Mouse (Mus musculus) liver, embryonic 14.5 days (tissue): ENCODE data around the gene Ubxn10. TPM values are rescaled to one million over a fixed set of nuclear protein-coding genes. Genes with fewer than 3 reads are reported as not detected.

ENCODE experiments used
- ATAC-seq: fragments of 200-750 bp; cut with Nextera tagmentation; 2 replicates; pipeline ENCODE4 v1.8.0; 2017; ENCODE audit warnings: moderate number of reproducible peaks, mild to moderate bottlenecking, moderate library complexity; ENCODE audit not compliant: insufficient read depth
- DNase-seq, 3 experiments: peaks; one replicate each; pipeline ENCODE4 v3.0.0-alpha.2; 2012 to 2013; ENCODE audit warnings: low read depth in 3 of 3, low spot score in 3 of 3
- H3K27ac ChIP-seq: fragments of 300-500 bp; sonication (generic); 2 replicates; pipeline ENCODE4 v1.5.1; 2014; ENCODE audit warnings: moderate library complexity, mild to moderate bottlenecking, control low read depth, inconsistent platforms
- H3K27me3 ChIP-seq: fragments of 300-500 bp; sonication (generic); 2 replicates; pipeline ENCODE4 v1.6.1; 2014; ENCODE audit warnings: mild to moderate bottlenecking, low read length, moderate library complexity; ENCODE audit not compliant: control insufficient read depth, insufficient read depth
- H3K36me3 ChIP-seq: fragments of 300-500 bp; sonication (generic); replicated peaks from 2 replicates; pipeline ENCODE4 v1.6.1; 2014; ENCODE audit warnings: low read depth; ENCODE audit not compliant: control insufficient read depth, insufficient read depth
- H3K4me1 ChIP-seq, 2 experiments: fragments of 200-500 bp in 1 of 2; fragments of 300-500 bp in 1 of 2; sonication (generic) in 1 of 2; replicated peaks; 2 replicates each; pipeline ENCODE4 v1.6.1; 2012 to 2014; ENCODE audit warnings: antibody characterized with exemption in 1 of 2, inconsistent platforms in 1 of 2, low read length in 1 of 2; ENCODE audit not compliant: control insufficient read depth in 2 of 2, insufficient read depth in 2 of 2
- H3K4me2 ChIP-seq: fragments of 300-500 bp; sonication (generic); 2 replicates; pipeline ENCODE4 v1.6.1; 2014; ENCODE audit warnings: low read depth, mild to moderate bottlenecking, control low read depth, moderate library complexity
- H3K4me3 ChIP-seq, 2 experiments: fragments of 200-500 bp in 1 of 2; fragments of 300-500 bp in 1 of 2; sonication (generic) in 1 of 2; 2 replicates each; pipeline ENCODE4 v1.5.1; 2012 to 2014; ENCODE audit warnings: low read depth in 2 of 2, low read length in 2 of 2, mild to moderate bottlenecking in 2 of 2, control low read depth in 1 of 2, inconsistent platforms in 1 of 2, moderate library complexity in 1 of 2; ENCODE audit not compliant: insufficient read depth in 1 of 2
- H3K9ac ChIP-seq: fragments of 300-500 bp; sonication (generic); replicated peaks from 2 replicates; pipeline ENCODE4 v1.6.1; 2014; ENCODE audit warnings: mild to moderate bottlenecking, control low read depth, moderate library complexity
- H3K9me3 ChIP-seq: fragments of 300-500 bp; sonication (generic); 2 replicates; pipeline ENCODE4 v1.6.1; 2016; ENCODE audit warnings: low read length, mixed read lengths; ENCODE audit not compliant: control insufficient read depth
- CTCF ChIP-seq: IDR thresholded peaks from 2 replicates; pipeline ENCODE4 v1.5.1; 2016; ENCODE audit warnings: antibody characterized with exemption, low read depth, control low read depth
- EP300 ChIP-seq: IDR thresholded peaks from 2 replicates; pipeline ENCODE4 v1.6.1; 2016; ENCODE audit warnings: antibody characterized with exemption, low read depth
- WGBS: fragments of 180-500 bp; shearing (Covaris S2); extraction: QIAGEN DNeasy Blood & Tissue Kit; methylation state at CpG from one replicate; pipeline ENCODE4 v1.1.7; 2014; ENCODE audit not compliant: insufficient replicate concordance; 5-methylcytosine and 5-hydroxymethylcytosine counted together
- polyA plus RNA-seq, 2 experiments: library from polyadenylated mRNA; depleted of rRNA in 1 of 2; stranded (reverse) in 1 of 2; unstranded in 1 of 2; fragments of >200 nt; fragmentation: Nextera tagmentation in 1 of 2; extraction: Ambion mirVana in 1 of 2; gene quantifications; 2 replicates each; pipeline versions ENCODE4 v1.2.1 to v1.2.3; 2012 to 2014

Gene Ubxn10
- polyA plus RNA-seq, 2 experiments, result 0.06 to 0.09 TPM

DNA sequence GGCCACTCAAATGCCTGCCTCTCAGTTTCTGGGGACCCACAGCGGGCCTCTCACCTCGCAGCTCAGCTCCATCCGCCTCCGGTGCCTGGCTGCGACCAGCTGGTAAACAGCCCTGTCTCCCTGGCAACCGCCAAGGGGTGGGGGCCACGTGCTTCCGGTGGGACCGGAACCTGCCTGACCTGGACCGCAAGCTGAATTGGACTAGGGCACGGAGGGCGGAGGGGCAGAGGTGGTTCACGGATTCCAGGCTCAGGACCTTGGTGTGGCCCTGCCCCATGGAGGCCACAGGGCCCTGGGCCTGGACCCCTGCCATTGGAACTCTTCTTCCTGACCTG lies 11.9 kb downstream of the Ubxn10 start:
- DNase-seq (no peak), ATAC-seq (no peak; the same call in 1 of the 2 replicates)
- Histone ChIP-seq H3K27ac (no peak overlapping the region), H3K4me3 (no peak overlapping the region), H3K4me1 (no peaks in the 10 kb centered on the region), H3K9ac (no peak overlapping the region), H3K4me2 (no peak overlapping the region), H3K36me3 (no peaks in the 10 kb centered on the region), H3K27me3 (no peaks in the 10 kb centered on the region), H3K9me3 (no peaks in the 10 kb centered on the region)
- WGBS, result 2% methylated on average over 13 of the region's 13 CpGs
- TF ChIP-seq CTCF (no peak), EP300 (no peak)

DNA sequence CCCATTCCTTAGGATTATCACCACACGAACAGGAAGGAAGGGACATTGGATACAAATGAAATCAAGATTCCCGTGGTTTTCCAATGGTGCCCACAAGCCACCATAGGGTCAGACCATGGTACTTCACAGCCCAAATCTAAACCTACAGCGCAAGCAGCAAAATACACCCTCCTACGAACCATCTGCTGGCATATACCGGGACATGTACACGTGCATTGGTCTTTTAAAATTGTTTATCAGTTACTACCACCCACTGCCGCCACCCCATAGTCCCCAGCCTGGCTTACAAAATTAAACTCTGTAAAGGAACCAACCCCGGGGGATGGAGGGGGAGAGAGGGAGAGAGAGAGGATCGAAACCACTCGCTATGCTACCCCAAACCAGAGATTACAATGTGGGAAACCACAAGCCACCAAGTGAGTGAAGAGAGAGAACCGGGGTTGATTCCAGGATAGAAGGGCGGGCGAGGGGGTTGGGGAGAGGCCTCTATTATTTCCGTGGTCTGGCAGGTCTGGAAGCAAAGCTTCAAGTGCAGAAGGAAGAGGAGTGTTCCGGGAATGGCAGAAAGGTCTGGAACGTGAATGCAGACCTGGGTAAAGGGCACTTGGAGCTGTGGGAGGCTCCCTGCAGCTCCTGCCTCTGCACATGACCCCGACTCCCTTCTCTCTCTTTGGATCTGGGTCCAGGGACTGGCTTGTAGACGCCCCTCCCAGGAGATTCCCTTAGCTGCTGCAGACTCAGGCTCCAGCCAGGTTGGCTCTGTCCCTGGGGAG lies 12.4 kb downstream of the Ubxn10 start, which contains the start of gene Pla2g2c:
Gene Pla2g2c, plus strand, starts transcription at position 439 of the 773 bp plus-strand sequence.
- ATAC-seq, result no peak
- WGBS, result 14% methylated on average over 18 of the region's 18 CpGs
- no peak within 1 kb of the TSS for H3K4me3 ChIP-seq

DNA sequence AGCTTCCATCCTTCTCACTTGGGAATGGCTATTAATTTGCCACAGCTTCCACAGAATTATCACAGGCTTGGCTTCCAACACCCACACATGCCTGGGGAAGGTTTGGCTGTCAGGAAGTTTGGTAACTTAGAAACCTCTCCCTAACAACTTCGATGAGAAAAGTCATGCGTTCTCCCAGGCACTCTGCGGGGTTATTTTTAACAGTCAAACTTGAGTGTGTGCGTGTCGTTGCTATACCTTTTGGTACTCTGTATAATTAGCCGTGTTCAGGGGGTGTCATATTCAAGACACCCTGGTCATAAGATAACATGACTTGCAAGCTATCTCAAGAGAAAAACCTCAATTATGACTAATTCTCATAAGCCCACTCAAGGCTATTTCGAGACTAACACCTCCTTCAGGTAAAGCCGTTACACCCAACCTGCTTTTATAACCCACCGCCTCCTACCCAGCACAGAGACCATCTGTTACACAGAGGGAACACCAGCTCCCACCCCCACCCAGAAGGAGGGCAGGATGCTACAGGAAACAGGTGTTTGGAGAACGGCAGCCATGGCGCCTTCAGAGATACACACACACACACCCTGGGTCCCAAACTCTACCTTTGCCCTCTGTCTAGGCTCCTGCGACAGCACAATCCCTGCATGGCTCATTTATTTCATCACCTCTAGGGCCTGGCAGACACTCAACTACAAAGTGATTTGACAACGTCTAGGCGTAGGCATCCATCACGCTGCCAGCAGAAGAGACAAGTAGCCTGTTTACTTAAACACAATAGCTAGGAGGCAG lies 13.3 kb downstream of the Ubxn10 start:
- H3K4me1 ChIP-seq, result no peaks in the 10 kb centered on the region
- no peaks in the 10 kb centered on the region for H3K36me3 ChIP-seq
- DNase-seq (no peak), ATAC-seq (no peak)
- H3K27me3 ChIP-seq, result no peaks in the 10 kb centered on the region
- no peak overlapping the region for H3K9ac ChIP-seq
- TF ChIP-seq EP300 (no peak), CTCF (no peak)
- H3K9me3 ChIP-seq, result no peaks in the 10 kb centered on the region
- H3K4me2 ChIP-seq, result no peak overlapping the region
- no peak overlapping the region for H3K4me3 ChIP-seq
- H3K27ac ChIP-seq, result no peak overlapping the region
- 37% methylated on average over 15 of the region's 15 CpGs for WGBS

More for the DNA sequence above, 12.4 kb downstream of the Ubxn10 start, which contains the start of gene Pla2g2c:
- Histone ChIP-seq H3K27ac (no peak within 1 kb of the TSS), H3K36me3 (no peaks in the 10 kb centered on the region), H3K4me2 (no peak within 1 kb of the TSS), H3K9me3 (no peaks in the 10 kb centered on the region), H3K9ac (no peak within 1 kb of the TSS), H3K4me1 (no peaks in the 10 kb centered on the region), H3K27me3 (no peaks in the 10 kb centered on the region)
- DNase-seq, result no peak
- TF ChIP-seq EP300 (no peak), CTCF (no peak)

DNA sequence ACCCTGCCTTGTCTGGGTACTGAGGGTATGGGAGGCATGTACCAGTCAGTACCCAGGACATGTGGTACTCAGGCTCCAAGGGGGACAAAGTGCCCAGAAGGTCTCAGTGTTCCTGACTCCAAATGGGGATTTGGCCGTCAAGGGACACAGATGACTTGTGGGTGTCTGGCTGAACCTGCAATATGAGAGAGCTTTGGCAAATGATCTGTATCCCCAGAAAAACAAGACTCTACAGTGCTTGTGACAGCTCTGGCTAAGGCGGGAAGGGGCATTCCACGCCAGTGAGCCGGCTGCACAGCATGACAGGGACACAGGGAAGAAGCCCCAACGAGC lies 17.7 kb downstream of the Ubxn10 start:
- no peaks in the 10 kb centered on the region for H3K4me1 ChIP-seq
- ATAC-seq (no peak), DNase-seq (no peak)
- no peak for TF ChIP-seq EP300
- TF ChIP-seq CTCF, result no peak
- H3K27me3 ChIP-seq, result no peaks in the 10 kb centered on the region
- H3K4me2 ChIP-seq, result no peak overlapping the region
- H3K9me3 ChIP-seq, result no peaks in the 10 kb centered on the region
- no peak overlapping the region for H3K27ac ChIP-seq
- no peaks in the 10 kb centered on the region for H3K36me3 ChIP-seq
- H3K4me3 ChIP-seq, result no peak overlapping the region
- WGBS, result 63% methylated on average over 5 of the region's 5 CpGs
- H3K9ac ChIP-seq, result no peak overlapping the region

DNA sequence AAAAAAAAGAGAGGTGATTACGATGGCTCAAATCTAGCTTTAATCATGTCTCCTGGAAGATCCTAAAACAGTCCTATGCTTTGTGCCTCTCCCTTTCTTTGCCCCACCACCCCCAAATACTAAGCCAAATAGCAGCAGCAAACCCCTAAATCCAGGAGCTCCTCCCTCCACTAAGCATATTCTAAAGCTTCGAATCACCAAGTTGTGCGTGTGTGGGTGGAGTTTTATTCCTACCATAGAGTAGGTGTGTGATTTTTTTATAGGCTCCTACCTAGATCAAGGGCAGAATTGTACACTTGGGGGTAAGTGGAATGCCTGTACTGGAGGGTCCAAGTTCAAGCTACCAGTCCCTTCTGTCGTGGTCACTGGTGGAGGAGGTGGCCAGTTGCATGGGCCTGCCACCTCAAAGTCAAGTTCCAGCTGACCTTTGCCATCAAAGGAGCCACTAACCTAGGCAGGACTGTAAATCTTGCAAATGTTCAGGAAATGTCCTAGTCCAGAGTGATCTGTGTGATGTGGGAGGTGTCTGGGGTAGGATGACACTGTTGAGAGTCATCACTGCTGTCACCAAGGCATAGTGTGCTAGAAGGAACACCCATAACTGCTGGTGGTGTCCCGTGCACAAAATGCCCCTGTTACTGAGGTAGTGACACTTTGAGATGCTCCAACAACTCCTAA lies 18.2 kb downstream of the Ubxn10 start:
- no peak for TF ChIP-seq EP300
- TF ChIP-seq CTCF, result no peak
- Histone ChIP-seq H3K9me3 (no peaks in the 10 kb centered on the region), H3K4me1 (no peaks in the 10 kb centered on the region), H3K27me3 (no peaks in the 10 kb centered on the region), H3K4me3 (no peak overlapping the region), H3K4me2 (no peak overlapping the region), H3K27ac (no peak overlapping the region), H3K36me3 (no peaks in the 10 kb centered on the region), H3K9ac (no peak overlapping the region)
- WGBS, result 60% methylated on average over 5 of the region's 5 CpGs
- ATAC-seq (no peak), DNase-seq (no peak)
